Mouse (Mus musculus) MEL (cell line): ENCODE measurements around the gene Sbno2. TPM values are rescaled to one million over a fixed set of nuclear protein-coding genes. Genes with fewer than 3 reads are reported as not detected.
"Not testable (repeated sequence)": the region's sequence is repeated elsewhere in the genome, so short reads cannot be mapped to it uniquely, and the experiment has no call there.

Experiments used
- DNase-seq: peaks from one replicate; pipeline ENCODE4 v3.0.0; 2011; ENCODE audit warnings: low read depth, low spot score
- H3K27ac ChIP-seq: 2 replicates; pipeline ENCODE4 v1.5.1; 2012; ENCODE audit warnings: low read depth, mild to moderate bottlenecking, control low read depth, low read length, moderate library complexity; ENCODE audit not compliant: control insufficient read depth
- H3K27me3 ChIP-seq, 2 experiments: fragments of 150-350 bp in 1 of 2; sonication (generic) in 1 of 2; 2 replicates each; pipeline ENCODE4 v1.6.1; 2012; ENCODE audit warnings: low read length in 2 of 2, mild to moderate bottlenecking in 2 of 2, improper control_type of control experiment in 1 of 2, moderate library complexity in 1 of 2; ENCODE audit not compliant: insufficient read depth in 2 of 2, control insufficient read depth in 1 of 2
- H3K36me3 ChIP-seq, 2 experiments: 2 replicates each; pipeline ENCODE4 v1.6.1; 2012 to 2014; ENCODE audit warnings: low read length in 2 of 2, improper control_type of control experiment in 1 of 2, inconsistent platforms in 1 of 2, mild to moderate bottlenecking in 1 of 2; ENCODE audit not compliant: insufficient read depth in 2 of 2, control insufficient read depth in 1 of 2
- H3K4me1 ChIP-seq, 2 experiments: fragments of 150-350 bp in 1 of 2; sonication (generic) in 1 of 2; 2 replicates each; pipeline ENCODE4 v1.6.1; 2012; ENCODE audit warnings: low read length in 2 of 2, improper control_type of control experiment in 1 of 2, mild to moderate bottlenecking in 1 of 2; ENCODE audit not compliant: insufficient read depth in 2 of 2, control insufficient read depth in 1 of 2
- H3K4me3 ChIP-seq, 2 experiments: fragments of 150-350 bp in 1 of 2; sonication (generic) in 1 of 2; 2 replicates each; pipeline ENCODE4 v1.5.1; 2012; ENCODE audit warnings: low read depth in 2 of 2, low read length in 2 of 2, mild to moderate bottlenecking in 2 of 2, moderate library complexity in 2 of 2, control low read depth in 1 of 2, improper control_type of control experiment in 1 of 2; ENCODE audit not compliant: control insufficient read depth in 1 of 2, insufficient read depth in 1 of 2
- H3K79me2 ChIP-seq: 2 replicates; pipeline ENCODE4 v1.6.1; 2012; ENCODE audit warnings: mild to moderate bottlenecking, low read length, moderate library complexity; ENCODE audit not compliant: control insufficient read depth, poor library complexity, insufficient read depth
- H3K9ac ChIP-seq: 2 replicates; pipeline ENCODE4 v1.6.1; 2012; ENCODE audit warnings: low read depth, mild to moderate bottlenecking, control low read depth, low read length, moderate library complexity; ENCODE audit not compliant: control insufficient read depth, poor library complexity, severe bottlenecking
- H3K9me3 ChIP-seq: fragments of 150-350 bp; sonication (generic); replicated peaks from 2 replicates; pipeline ENCODE4 v1.6.1; 2012; ENCODE audit warnings: mild to moderate bottlenecking, low read length, improper control_type of control experiment, moderate library complexity; ENCODE audit not compliant: insufficient read depth
- CHD1 ChIP-seq: IDR thresholded peaks from 2 replicates; pipeline ENCODE4 v1.6.1; 2012; ENCODE audit warnings: low read depth, mild to moderate bottlenecking, inconsistent platforms, low read length, improper control_type of control experiment
- CTCF ChIP-seq, 3 experiments: IDR thresholded peaks in 2 of 3; conservative IDR thresholded peaks in 1 of 3; 2 replicates each; pipeline ENCODE4 v1.5.1; 2011 to 2012; ENCODE audit warnings: low read length in 3 of 3, low read depth in 2 of 3, mild to moderate bottlenecking in 2 of 3, improper control_type of control experiment in 1 of 3, inconsistent platforms in 1 of 3, mixed read lengths in 1 of 3, moderate library complexity in 1 of 3; ENCODE audit not compliant: control insufficient read depth in 1 of 3, insufficient read depth in 1 of 3, poor library complexity in 1 of 3, severe bottlenecking in 1 of 3
- ETS1 ChIP-seq: IDR thresholded peaks from 2 replicates; pipeline ENCODE4 v1.6.1; 2012; ENCODE audit warnings: low read depth, mild to moderate bottlenecking, inconsistent platforms, low read length, improper control_type of control experiment, moderate library complexity
- GATA1 ChIP-seq: IDR thresholded peaks from 2 replicates; pipeline ENCODE4 v1.6.1; 2011; ENCODE audit warnings: low read depth, low read length, improper control_type of control experiment
- JUND ChIP-seq: IDR thresholded peaks from 2 replicates; pipeline ENCODE4 v1.6.1; 2011; ENCODE audit warnings: low read depth, mild to moderate bottlenecking, improper control_type of control experiment, low read length
- MAZ ChIP-seq: IDR thresholded peaks from 2 replicates; pipeline ENCODE4 v1.6.1; 2012; ENCODE audit warnings: low read depth, mild to moderate bottlenecking, inconsistent platforms, low read length, improper control_type of control experiment
- MYB ChIP-seq: IDR thresholded peaks from 2 replicates; pipeline ENCODE4 v1.6.1; 2011; ENCODE audit warnings: mild to moderate bottlenecking, low read depth, low read length, improper control_type of control experiment
- MYC ChIP-seq: IDR thresholded peaks from 2 replicates; pipeline ENCODE4 v1.6.1; 2011; ENCODE audit warnings: low read depth, mild to moderate bottlenecking, low read length, improper control_type of control experiment, moderate library complexity
- RAD21 ChIP-seq: IDR thresholded peaks from 2 replicates; pipeline ENCODE4 v1.6.1; 2011; ENCODE audit warnings: mild to moderate bottlenecking, low read depth, low read length, improper control_type of control experiment
- SMC3 ChIP-seq: IDR thresholded peaks from 2 replicates; pipeline ENCODE4 v1.6.1; 2011; ENCODE audit warnings: low read depth, low read length, improper control_type of control experiment
- TAL1 ChIP-seq: IDR thresholded peaks from 2 replicates; pipeline ENCODE4 v1.6.1; 2012; ENCODE audit warnings: mild to moderate bottlenecking, inconsistent platforms, low read length, moderate library complexity, mixed read lengths
- TBP ChIP-seq: IDR thresholded peaks from 2 replicates; pipeline ENCODE4 v1.8.0; 2011; ENCODE audit warnings: low read depth, low read length, improper control_type of control experiment
- UBTF ChIP-seq: IDR thresholded peaks from 2 replicates; pipeline ENCODE4 v1.6.1; 2012; ENCODE audit warnings: low read depth, mild to moderate bottlenecking, inconsistent platforms, low read length, improper control_type of control experiment, moderate library complexity, borderline replicate concordance; ENCODE audit not compliant: insufficient read depth
- USF2 ChIP-seq, 2 experiments: IDR thresholded peaks; 2 replicates each; pipeline ENCODE4 v1.6.1; 2011 to 2012; ENCODE audit warnings: improper control_type of control experiment in 2 of 2, low read length in 2 of 2, borderline replicate concordance in 1 of 2, inconsistent platforms in 1 of 2, low read depth in 1 of 2, mild to moderate bottlenecking in 1 of 2; ENCODE audit not compliant: insufficient read depth in 1 of 2
- polyA plus RNA-seq, 2 experiments: library from polyadenylated mRNA; stranded (reverse) in 1 of 2; unstranded in 1 of 2; fragments of >175 nt in 1 of 2; fragments of >200 nt in 1 of 2; gene quantifications; 2 replicates each; pipeline versions ENCODE4 v1.2.1 to v1.2.4; 2012; ENCODE audit warnings: low replicate concordance in 2 of 2, low read depth in 1 of 2; ENCODE audit not compliant: insufficient read length in 2 of 2, insufficient read depth in 1 of 2, missing spikeins in 1 of 2
- total RNA-seq: library from RNA; depleted of rRNA; stranded (reverse); fragments of 300-350 nt; gene quantifications from 2 replicates; pipeline ENCODE4 v1.2.3, GENCODE M21; 2012

The Sbno2 gene
- total and polyA plus RNA-seq, 3 experiments: 15.8 to 29.0 TPM; not detected in 1

- H3K9me3 ChIP-seq: no peaks in the 10 kb centered on the region
- peaks cover 8 to 18% of the 10 kb centered on the region in 2 experiments for H3K4me1 ChIP-seq
- H3K9ac ChIP-seq: no peak overlapping the region
- H3K36me3 ChIP-seq: peaks cover 0 to 17% of the 10 kb centered on the region in 2 experiments; a peak in 2 of 4 replicates
- H3K27me3 ChIP-seq: no peaks in the 10 kb centered on the region
- no peak overlapping the region for H3K4me3 ChIP-seq
- H3K27ac ChIP-seq: no peak overlapping the region
- no peak for TF ChIP-seq GATA1
- no peak for TF ChIP-seq UBTF
- no peak for TF ChIP-seq SMC3
- no peak for TF ChIP-seq USF2 (IDR thresholded peaks at IDR 0.05; ENCODE audit: borderline replicate concordance in 1 of 2, insufficient read depth in 1 of 2, low read depth in 1 of 2, low read length in 2 of 2)
- TF ChIP-seq TBP: no peak
- TF ChIP-seq CHD1: no peak
- TF ChIP-seq RAD21: no peak
- TF ChIP-seq CTCF (IDR thresholded peaks at IDR 0.05 in 2 of 3, conservative IDR thresholded peaks at IDR 0.05 in 1 of 3; ENCODE audit: control insufficient read depth in 1 of 3, insufficient read depth in 1 of 3, low read depth in 2 of 3, low read length in 3 of 3, poor library complexity in 1 of 3, severe bottlenecking in 1 of 3): no peak
- TF ChIP-seq MYC: no peak
- TF ChIP-seq ETS1: no peak
- TF ChIP-seq TAL1: no peak
- TF ChIP-seq JUND: no peak
- no peak for TF ChIP-seq MYB
- no peak for TF ChIP-seq MAZ
- no peak for DNase-seq
- peaks cover 4% of the 10 kb centered on the region for H3K79me2 ChIP-seq
Observed at GRCm38 (mm10) chr10:80044087-80044486, 61.3 kb downstream of the Sbno2 start.

GRCm38 (mm10) chr10:80041409-80042060, 63.8 kb downstream of the Sbno2 start:
- H3K4me1 ChIP-seq, H3K36me3 ChIP-seq, H3K4me3 ChIP-seq, H3K9ac ChIP-seq, H3K27ac ChIP-seq, DNase-seq: not testable (repeated sequence)
- TF ChIP-seq TBP: peak; percentile 88
- TF ChIP-seq, all 39 proteins: peak for 1; not testable (repeated sequence) for 38
- not testable (repeated sequence) for H3K9me3 ChIP-seq, H3K27me3 ChIP-seq
- H3K79me2 ChIP-seq: peaks cover 19% of the 10 kb centered on the region
